Mouse (Mus musculus): ENCODE results near the gene A930004D18Rik. TPM values are rescaled to one million over a fixed set of nuclear protein-coding genes. Genes with fewer than 3 reads are reported as not detected.

The A930004D18Rik gene
- polyA plus RNA-seq, 1 experiment from 2014 or later, result 16.4 TPM

- Histone ChIP-seq H3K27ac (peak overlapping the region; percentile 100), H3K4me2 (replicated peaks) (peak overlapping the region; percentile 79), H3K36me3 (no peaks in the 10 kb centered on the region), H3K4me1 (peaks cover 33% of the 10 kb centered on the region), H3K4me3 (0 out of 2 replicates have a peak overlapping the region, but pooled peaks have one; percentile 5), H3K9ac (peak overlapping the region; percentile 37; the same call in 1 of the 2 replicates), H3K27me3 (no peaks in the 10 kb centered on the region), H3K9me3 (no peaks in the 10 kb centered on the region)
- WGBS, result 10% methylated on average over 11 of the region's 11 CpGs
- ATAC-seq (ENCODE audit: insufficient number of reproducible peaks, insufficient read depth, low FRiP score, low TSS enrichment), result no peak
Observed at GRCm38 (mm10) chr2:18051026-18051830, 13.7 kb upstream of the A930004D18Rik start.

GRCm38 (mm10) chr2:18050541-18050985, 13.0 kb upstream of the A930004D18Rik start:
- Histone ChIP-seq H3K4me3 (peak overlapping the region; percentile 15), H3K9me3 (no peaks in the 10 kb centered on the region), H3K27me3 (no peaks in the 10 kb centered on the region), H3K9ac (peak overlapping the region; percentile 100), H3K36me3 (no peaks in the 10 kb centered on the region), H3K4me1 (peaks cover 33% of the 10 kb centered on the region), H3K4me2 (replicated peaks) (peak overlapping the region; percentile 79), H3K27ac (peak overlapping the region; percentile 100)
- 3% methylated on average over 10 of the region's 10 CpGs for WGBS
- no peak for ATAC-seq (ENCODE audit: insufficient number of reproducible peaks, insufficient read depth, low FRiP score, low TSS enrichment)

- no peak for ATAC-seq (ENCODE audit: insufficient number of reproducible peaks, insufficient read depth, low FRiP score, low TSS enrichment)
- 3% methylated on average over 2 of the region's 2 CpGs for WGBS
Observed at GRCm38 (mm10) chr2:18050018-18050417, 12.5 kb upstream of the A930004D18Rik start.

GRCm38 (mm10) chr2:18049279-18049821, 11.8 kb upstream of the A930004D18Rik start:
- Histone ChIP-seq H3K27ac (peak overlapping the region; percentile 100), H3K9ac (peak overlapping the region; percentile 100), H3K4me3 (peak overlapping the region; percentile 91), H3K27me3 (no peaks in the 10 kb centered on the region), H3K36me3 (no peaks in the 10 kb centered on the region), H3K9me3 (no peaks in the 10 kb centered on the region), H3K4me2 (replicated peaks) (peak overlapping the region; percentile 79), H3K4me1 (peaks cover 29% of the 10 kb centered on the region)
- WGBS, result 2% methylated on average over 11 of the region's 11 CpGs
- peak; percentile 37; the same call in 1 of the 2 replicates for ATAC-seq (ENCODE audit: insufficient number of reproducible peaks, insufficient read depth, low FRiP score, low TSS enrichment)

More at GRCm38 (mm10) chr2:18050018-18050417, 12.5 kb upstream of the A930004D18Rik start:
- peak overlapping the region; percentile 91 for H3K4me3 ChIP-seq
- peak overlapping the region; percentile 79 for H3K4me2 ChIP-seq (replicated peaks)
- H3K36me3 ChIP-seq, result no peaks in the 10 kb centered on the region
- H3K4me1 ChIP-seq, result peaks cover 33% of the 10 kb centered on the region
- H3K27me3 ChIP-seq, result no peaks in the 10 kb centered on the region
- H3K9me3 ChIP-seq, result no peaks in the 10 kb centered on the region
- H3K9ac ChIP-seq, result peak overlapping the region; percentile 100
- peak overlapping the region; percentile 100 for H3K27ac ChIP-seq

GRCm38 (mm10) chr2:18048453-18049075, 11.0 kb upstream of the A930004D18Rik start, which contains the start of gene Skida1:
Gene Skida1 (minus strand): TSS chr2:18049051.
- ATAC-seq (ENCODE audit: insufficient number of reproducible peaks, insufficient read depth, low FRiP score, low TSS enrichment), result no peak
- under 1% methylated on average over 17 of the region's 17 CpGs for WGBS
- H3K36me3 ChIP-seq, result no peaks in the 10 kb centered on the region
- peaks cover 21% of the 10 kb centered on the region for H3K4me1 ChIP-seq
- H3K4me3 ChIP-seq, result peak within 1 kb of the TSS; percentile 91
- H3K27ac ChIP-seq, result peak within 1 kb of the TSS; percentile 100
- H3K9me3 ChIP-seq, result no peaks in the 10 kb centered on the region
- peak within 1 kb of the TSS; percentile 79 for H3K4me2 ChIP-seq (replicated peaks)
- peak within 1 kb of the TSS; percentile 100 for H3K9ac ChIP-seq
- H3K27me3 ChIP-seq, result no peaks in the 10 kb centered on the region

GRCm38 (mm10) chr2:18047646-18048452, 10.3 kb upstream of the A930004D18Rik start:
- Histone ChIP-seq H3K4me2 (replicated peaks) (peak overlapping the region; percentile 79), H3K9me3 (no peaks in the 10 kb centered on the region), H3K27ac (peak overlapping the region; percentile 100), H3K4me1 (peaks cover 25% of the 10 kb centered on the region), H3K9ac (peak overlapping the region; percentile 100), H3K27me3 (no peaks in the 10 kb centered on the region), H3K4me3 (peak overlapping the region; percentile 91), H3K36me3 (no peaks in the 10 kb centered on the region)
- peak; percentile 66 for ATAC-seq (ENCODE audit: insufficient number of reproducible peaks, insufficient read depth, low FRiP score, low TSS enrichment)
- WGBS, result under 1% methylated on average over 70 of the region's 70 CpGs

DNA sequence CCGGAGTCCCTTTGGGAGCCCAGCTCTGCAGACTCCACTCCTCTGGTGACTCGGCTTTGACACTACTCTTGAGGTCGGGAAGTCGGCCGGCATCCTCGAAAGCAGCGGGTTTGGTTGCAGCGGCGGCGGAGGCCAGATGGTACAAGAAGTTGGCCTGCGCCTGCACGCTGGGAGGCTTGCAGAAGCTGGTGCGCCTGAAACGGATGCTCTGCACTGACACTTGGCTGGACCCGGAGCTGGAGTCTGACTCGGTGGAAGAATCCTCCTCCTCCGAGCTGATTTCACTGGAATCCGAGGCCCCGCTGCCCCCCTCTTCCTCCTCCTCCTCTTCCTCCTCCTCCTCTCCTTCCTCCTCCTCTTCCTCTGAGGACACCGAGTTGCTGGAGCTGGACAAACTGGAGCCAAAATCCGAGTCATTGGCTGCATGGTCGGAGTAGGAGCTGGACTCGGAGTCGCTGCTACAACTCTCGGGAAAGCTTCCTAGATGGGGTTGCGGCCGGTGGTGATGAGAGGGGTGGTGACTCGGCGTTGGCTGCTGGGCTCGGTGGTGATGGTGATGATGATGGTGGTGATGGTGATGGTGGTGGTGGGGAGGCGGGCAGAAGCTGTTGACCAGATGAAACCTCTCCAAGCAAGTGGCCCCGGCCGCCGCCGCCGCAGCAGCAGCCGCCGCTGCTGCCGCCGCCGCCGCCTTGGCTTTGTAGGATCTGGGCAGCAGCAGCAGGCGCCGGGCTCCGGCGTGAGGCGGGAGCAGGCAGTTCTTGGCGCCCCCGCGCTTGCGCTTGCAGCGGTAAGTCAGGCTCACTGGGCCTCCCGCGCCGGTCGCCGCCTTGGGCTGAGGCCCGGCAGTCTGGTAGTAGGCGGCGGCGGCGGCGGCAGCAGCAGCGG, 9.5 kb upstream of the A930004D18Rik start:
- under 1% methylated on average over 63 of the region's 64 CpGs for WGBS
- no peak for ATAC-seq (ENCODE audit: insufficient number of reproducible peaks, insufficient read depth, low FRiP score, low TSS enrichment)
- H3K4me1 ChIP-seq, result peaks cover 32% of the 10 kb centered on the region

DNA sequence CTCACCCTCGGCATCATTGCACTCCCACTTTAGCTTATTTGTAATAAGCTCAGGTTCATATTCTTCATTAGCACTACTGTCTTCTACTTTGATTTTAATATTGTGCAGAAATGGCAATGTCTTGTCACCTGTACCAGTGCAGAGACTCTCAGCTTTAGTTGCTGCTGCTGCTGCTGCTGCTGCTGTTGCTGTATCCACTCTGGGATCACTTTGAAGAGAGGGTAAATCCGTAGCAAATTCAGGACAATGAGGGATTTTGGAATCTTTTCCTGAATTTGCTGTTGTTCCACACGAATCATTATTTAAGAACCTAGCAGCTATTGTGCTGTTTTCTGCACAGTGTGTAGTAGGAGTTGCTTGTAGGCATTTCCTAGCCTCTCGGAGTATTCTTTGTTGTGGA, 8.6 kb upstream of the A930004D18Rik start:
- peak overlapping the region; percentile 91 for H3K4me3 ChIP-seq
- ATAC-seq (ENCODE audit: insufficient number of reproducible peaks, insufficient read depth, low FRiP score, low TSS enrichment), result no peak
- under 1% methylated on average over 4 of the region's 4 CpGs for WGBS
- H3K27ac ChIP-seq, result peak overlapping the region; percentile 100
- no peaks in the 10 kb centered on the region for H3K9me3 ChIP-seq
- no peaks in the 10 kb centered on the region for H3K27me3 ChIP-seq
- H3K4me2 ChIP-seq (replicated peaks), result peak overlapping the region; percentile 79
- H3K36me3 ChIP-seq, result no peaks in the 10 kb centered on the region
- H3K9ac ChIP-seq, result peak overlapping the region; percentile 100
- peaks cover 31% of the 10 kb centered on the region for H3K4me1 ChIP-seq

More for the DNA sequence above, 9.5 kb upstream of the A930004D18Rik start:
- no peaks in the 10 kb centered on the region for H3K27me3 ChIP-seq
- H3K36me3 ChIP-seq, result no peaks in the 10 kb centered on the region
- peak overlapping the region; percentile 100 for H3K9ac ChIP-seq
- no peaks in the 10 kb centered on the region for H3K9me3 ChIP-seq
- peak overlapping the region; percentile 79 for H3K4me2 ChIP-seq (replicated peaks)
- H3K27ac ChIP-seq, result peak overlapping the region; percentile 100
- peak overlapping the region; percentile 91 for H3K4me3 ChIP-seq

GRCm38 (mm10) chr2:18045781-18046181, 8.2 kb upstream of the A930004D18Rik start:
- no peak for ATAC-seq (ENCODE audit: insufficient number of reproducible peaks, insufficient read depth, low FRiP score, low TSS enrichment)
- Histone ChIP-seq H3K4me1 (peaks cover 33% of the 10 kb centered on the region), H3K4me3 (peak overlapping the region; percentile 91), H3K4me2 (replicated peaks) (peak overlapping the region; percentile 79), H3K36me3 (no peaks in the 10 kb centered on the region), H3K27me3 (no peaks in the 10 kb centered on the region), H3K27ac (peak overlapping the region; percentile 100), H3K9ac (peak overlapping the region; percentile 100), H3K9me3 (no peaks in the 10 kb centered on the region)
- 5% methylated on average over 6 of the region's 6 CpGs for WGBS

- peak overlapping the region; percentile 91 for H3K4me3 ChIP-seq
- peak overlapping the region; percentile 79 for H3K4me2 ChIP-seq (replicated peaks)
- peak overlapping the region; percentile 100 for H3K9ac ChIP-seq
- no peaks in the 10 kb centered on the region for H3K36me3 ChIP-seq
- ATAC-seq (ENCODE audit: insufficient number of reproducible peaks, insufficient read depth, low FRiP score, low TSS enrichment), result no peak
- H3K27me3 ChIP-seq, result no peaks in the 10 kb centered on the region
- peaks cover 38% of the 10 kb centered on the region for H3K4me1 ChIP-seq
- H3K27ac ChIP-seq, result peak overlapping the region; percentile 100
- H3K9me3 ChIP-seq, result no peaks in the 10 kb centered on the region
- WGBS, result 1% methylated on average over 7 of the region's 7 CpGs
Observed at GRCm38 (mm10) chr2:18045143-18045780, 7.7 kb upstream of the A930004D18Rik start.
